Mouse (Mus musculus) brain, embryonic 14.5 days (tissue): ENCODE results near the gene Rassf5.

Experiments used
- CTCF ChIP-seq: fragments of 200-500 bp; IDR thresholded peaks from 2 replicates; pipeline ENCODE4 v1.5.1; 2012; ENCODE audit warnings: inconsistent platforms, mild to moderate bottlenecking, moderate library complexity, borderline replicate concordance; ENCODE audit not compliant: insufficient read depth, insufficient read length; ENCODE audit errors: extremely low read depth
- POLR2A ChIP-seq: fragments of 200-500 bp; IDR thresholded peaks from 2 replicates; pipeline ENCODE4 v1.6.1; 2012; ENCODE audit warnings: mild to moderate bottlenecking, inconsistent platforms, borderline replicate concordance; ENCODE audit not compliant: poor library complexity, insufficient read depth, insufficient read length, severe bottlenecking; ENCODE audit errors: extremely low read depth

GRCm38 (mm10) chr1:131233527-131233926 is 11.5 kb downstream of the Rassf5 start:
- TF ChIP-seq POLR2A (no peak), CTCF (no peak)
